Mouse (Mus musculus): ENCODE measurements around the gene Rnf145.

Gene Rnf145

DNA sequence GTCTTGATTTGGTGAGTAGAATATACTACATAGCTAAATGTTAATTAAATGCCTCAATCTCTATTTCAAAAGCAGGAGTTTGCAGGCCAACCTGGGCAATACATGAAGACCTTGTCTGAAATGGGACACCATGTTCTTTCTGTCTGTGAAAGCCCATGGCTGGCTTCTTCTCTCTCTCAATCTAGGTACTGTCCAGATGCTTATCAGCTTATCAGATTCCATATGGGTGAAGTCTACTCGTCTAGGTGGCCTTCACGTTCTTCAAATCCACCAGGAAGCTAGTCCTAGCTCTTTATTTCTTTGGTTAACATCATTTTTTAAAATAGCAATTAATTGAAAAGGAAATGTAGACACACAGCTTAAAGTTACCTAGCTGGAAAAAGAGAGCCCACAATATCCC, 8.9 kb upstream of the Rnf145 start:
- DNase-seq (ENCODE audit: low read depth, low spot score) = no peak

DNA sequence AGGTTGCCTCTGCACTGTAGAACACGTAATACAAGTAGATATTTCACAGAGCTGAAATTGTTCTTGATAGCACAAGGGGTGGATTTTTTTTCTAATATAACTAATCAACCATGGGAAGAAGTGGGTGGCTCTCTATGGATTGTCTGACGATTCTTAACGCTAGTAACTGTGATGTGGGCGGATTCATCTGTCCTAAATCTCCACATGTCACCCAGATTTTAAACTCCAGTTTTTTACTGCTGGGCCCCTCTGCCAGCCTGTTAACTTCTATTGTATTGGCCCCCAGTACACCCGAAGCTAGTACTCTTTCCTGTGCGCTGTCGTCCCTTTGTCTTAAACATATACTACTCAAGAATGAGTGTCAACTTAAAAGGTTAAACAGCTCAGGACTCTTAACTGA, 8.4 kb upstream of the Rnf145 start:
- DNase-seq (ENCODE audit: low read depth, low spot score) = no peak

DNA sequence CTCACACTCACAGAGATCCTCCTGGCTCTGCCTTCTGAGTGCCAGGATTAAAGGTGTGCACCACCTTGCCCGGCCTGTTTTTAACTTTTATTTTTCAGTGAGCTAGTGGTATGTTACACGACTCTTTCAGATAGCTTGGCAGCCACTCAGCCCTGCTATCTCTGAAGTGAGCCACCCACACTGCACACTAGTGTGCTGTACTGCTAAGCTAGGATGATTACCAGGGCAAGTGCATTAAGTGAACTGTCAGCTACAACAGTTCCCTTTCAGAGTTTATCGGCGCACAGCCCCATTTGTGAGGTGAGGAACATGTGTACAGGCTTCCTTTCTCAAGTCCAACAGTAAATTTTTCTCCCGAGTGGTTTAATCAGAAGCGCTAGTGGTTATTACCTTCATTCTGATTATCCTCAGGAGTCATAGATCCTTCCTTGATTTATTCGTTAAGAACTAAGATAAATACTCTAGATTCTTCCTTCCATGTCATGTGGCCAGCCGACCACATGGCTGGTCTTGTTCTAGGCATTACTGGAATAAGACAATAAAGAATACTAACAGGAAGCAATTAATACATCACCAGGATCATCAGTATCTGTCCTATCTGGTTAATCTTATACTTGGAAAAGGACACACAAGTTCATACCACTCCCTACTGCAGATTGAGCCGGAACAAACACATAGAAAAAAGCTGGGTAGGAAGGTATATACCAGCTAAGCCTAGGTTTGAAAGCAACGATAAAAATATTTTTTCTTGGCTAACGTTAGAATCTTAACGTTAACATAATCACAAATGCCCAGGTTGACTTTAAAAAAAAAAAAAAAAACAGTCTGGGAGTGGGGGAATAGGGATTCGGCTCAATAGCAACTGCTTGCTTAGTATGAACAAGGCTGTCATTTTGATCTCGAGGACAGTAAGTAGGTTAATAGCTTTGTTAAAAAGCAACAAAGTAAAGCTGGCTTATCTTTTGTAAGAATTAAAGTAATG, 6.4 kb upstream of the Rnf145 start:
- no peak for DNase-seq (ENCODE audit: low read depth, low spot score)

DNA sequence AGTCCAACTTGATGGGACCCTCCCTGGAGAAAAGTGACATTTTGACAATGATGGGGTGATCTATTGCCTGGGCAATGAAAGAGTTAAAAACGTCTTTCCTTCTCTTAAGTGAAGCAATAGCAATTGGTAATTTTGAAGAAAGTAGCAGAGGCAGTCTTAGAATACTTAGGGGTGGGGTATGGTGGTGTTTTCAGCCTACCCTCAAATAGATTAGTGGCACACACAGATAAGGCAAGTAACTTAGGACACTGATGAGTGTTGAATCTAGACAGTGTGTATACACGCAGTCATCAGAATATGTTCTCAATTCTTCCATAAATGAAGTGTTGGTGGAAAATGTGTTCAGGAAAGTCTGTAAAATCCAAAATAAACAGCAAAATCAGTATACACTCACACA, 5.7 kb upstream of the Rnf145 start:
- no peak for DNase-seq (ENCODE audit: low read depth, low spot score)

DNA sequence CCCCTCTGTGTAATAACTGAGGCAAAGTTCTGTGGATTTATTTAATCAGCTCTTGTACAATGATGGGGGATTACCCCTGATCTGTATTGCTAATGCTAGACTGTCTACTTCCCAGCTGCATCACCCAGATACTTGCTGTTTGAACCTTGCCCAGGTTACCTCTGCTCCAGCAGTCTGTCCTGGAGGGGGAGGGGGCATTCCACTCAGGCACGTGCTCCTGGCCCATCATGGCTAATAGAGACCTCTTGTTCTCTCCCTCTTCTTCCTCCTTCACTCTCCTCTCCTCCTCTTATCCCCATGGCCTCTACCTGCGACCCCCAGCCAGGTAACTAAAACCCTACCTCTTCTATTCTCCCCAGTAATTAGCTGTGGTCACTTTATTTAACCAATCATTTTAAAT, 4.1 kb upstream of the Rnf145 start:
- DNase-seq (ENCODE audit: low read depth, low spot score) = no peak

DNA sequence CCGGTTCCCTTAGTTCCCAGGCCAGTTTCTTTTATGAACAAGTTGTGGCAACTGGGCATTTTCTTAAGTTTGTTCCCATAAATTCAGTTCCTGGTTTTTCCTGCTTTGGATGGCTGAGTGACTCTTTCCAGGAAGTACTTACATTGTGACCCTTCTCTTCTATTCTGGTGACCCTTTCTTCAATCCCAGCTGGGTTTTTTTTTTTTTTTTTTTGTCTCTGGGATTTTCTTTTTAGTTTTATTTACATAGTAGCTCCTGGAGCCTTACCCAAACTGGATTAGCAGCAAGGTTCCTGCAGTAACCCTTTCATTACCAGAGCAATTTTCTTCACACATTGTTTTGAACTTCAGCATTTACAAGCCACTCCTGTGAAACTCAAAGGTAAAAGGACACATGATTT, 2.4 kb upstream of the Rnf145 start:
- DNase-seq (ENCODE audit: low read depth, low spot score) = no peak

DNA sequence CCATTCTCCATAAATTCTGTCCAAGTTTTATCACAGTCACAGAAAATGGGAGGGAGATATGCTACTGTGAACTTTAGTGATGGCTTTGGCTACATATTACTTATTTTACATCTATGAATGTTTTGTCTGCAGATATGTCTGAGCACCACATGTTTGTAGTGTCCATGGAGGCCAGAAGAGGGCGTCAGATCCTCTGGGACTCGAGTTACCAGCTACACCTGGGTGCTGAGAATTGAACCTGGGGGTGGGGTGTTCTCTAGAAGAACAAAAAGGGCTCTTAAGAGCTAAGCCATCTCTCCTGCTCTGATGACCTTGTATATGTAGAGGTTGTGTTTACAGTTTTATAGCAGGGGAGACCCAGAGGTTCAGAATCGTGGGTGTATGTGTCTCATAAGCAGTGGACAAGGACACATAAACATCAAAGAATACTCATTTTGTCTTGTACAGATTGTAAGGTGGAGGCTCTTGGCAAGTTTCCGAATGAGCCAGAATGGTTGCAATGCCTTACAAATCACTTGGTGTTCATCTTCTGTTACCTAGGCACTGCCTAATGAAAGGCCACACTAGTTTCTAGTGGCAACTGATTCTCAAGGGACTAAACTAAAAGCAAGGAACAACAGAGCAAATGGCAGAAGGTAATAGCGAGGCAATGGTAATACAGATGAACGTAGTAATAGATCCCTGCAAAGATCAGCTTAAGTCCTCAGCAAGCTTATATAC, 1.0 kb upstream of the Rnf145 start:
- DNase-seq (ENCODE audit: low read depth, low spot score) = no peak

DNA sequence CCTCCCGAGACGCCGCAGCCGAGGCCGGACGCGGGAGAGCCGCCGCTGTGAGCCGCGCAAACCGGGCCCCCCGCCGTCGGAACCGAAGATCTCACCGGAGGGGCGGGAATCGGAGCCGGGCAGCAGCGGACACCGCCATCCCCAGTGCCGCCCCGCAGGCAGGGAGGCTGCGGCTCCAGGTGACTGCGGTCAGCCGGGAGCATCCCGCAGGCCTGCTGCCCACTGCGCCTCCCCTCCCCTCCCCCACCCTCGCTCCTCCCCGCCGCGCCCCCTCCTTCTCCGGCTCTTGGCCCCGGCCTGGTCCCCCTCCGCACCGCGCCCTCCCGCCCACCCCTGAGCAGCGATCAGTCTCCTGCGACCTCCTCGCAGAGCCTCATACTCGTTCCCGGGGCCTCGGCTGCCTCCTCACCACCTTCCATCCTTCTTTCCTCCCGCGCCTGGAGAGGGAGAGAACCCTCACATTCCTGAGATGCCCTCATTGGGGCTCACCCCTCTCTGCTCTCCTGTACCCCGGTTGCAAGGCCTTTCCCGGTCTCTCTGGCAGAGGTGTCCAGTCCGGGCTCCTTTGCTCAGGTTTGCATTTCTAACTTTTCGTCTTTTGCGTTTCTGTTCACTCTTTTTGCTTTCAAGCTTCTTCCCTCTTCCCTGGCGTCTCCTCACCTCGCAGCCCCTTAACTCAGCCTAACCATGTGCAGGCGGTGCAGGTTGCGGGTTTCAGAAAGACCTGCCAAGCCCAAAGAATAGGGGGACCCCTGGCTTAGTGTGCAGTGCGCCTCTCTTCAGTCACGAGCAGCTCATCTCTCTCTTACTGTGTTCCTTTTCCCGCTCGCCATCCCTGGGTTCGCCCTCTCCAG, 559 bp downstream of the Rnf145 start:
- no peak for DNase-seq (ENCODE audit: low read depth, low spot score)

DNA sequence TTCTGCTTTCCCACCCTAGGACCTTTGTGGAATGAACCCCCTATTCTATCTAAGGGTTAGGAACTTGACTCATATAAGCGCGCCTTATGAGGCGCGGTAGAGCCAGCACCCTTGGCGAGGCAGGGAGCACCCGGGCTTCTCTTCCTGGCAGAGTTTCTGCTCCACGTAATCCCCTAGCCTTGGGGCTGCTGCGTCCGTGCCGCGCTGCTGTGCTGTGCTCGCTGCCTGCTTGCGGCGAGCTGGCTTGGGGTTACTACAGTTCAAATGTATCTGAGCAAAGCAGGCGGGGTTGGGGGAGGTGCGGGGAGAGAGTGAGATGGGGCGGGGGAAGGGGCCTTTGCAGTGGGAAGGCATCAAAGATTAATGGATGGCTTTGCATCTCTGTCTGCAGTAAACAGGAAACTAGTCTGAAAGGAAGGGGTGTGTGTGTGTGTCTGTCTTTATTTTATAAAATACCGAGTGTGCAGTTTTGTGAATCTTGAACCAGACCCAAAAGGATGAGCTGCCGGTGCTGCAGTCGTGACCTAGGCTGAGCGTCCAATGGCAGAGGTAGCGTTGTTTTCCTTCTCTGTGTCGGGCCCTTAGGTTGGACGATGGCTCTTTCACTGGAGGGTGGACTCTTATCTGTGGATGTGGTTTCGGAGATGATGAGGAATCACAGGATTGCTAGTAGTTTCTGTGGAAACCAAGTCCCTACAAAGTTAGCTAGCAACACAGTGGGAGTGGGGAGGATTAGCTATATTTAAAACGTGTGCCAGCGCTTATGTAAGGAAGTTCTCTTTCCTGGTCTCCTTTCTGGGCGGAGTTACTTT, 1.4 kb downstream of the Rnf145 start:
- DNase-seq (ENCODE audit: low read depth, low spot score) = no peak

DNA sequence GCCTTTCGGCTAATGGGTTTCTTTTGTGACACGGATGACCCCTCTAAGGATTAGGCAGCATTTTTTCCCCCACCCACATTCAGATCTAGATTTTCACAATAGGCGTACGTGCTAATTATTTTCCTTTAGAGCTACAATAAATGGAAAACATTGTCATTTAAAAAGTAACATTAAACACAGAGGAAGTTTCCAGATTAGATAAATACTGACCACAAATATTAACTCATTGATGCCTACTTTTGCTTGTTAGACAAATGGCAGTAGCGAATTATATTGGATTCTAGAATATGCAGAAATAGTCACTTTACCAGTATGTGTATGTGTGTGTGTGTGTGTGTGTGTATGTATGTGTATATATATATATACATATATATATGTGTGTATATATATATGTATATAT, 3.8 kb downstream of the Rnf145 start:
- DNase-seq (ENCODE audit: low read depth, low spot score) = no peak

DNA sequence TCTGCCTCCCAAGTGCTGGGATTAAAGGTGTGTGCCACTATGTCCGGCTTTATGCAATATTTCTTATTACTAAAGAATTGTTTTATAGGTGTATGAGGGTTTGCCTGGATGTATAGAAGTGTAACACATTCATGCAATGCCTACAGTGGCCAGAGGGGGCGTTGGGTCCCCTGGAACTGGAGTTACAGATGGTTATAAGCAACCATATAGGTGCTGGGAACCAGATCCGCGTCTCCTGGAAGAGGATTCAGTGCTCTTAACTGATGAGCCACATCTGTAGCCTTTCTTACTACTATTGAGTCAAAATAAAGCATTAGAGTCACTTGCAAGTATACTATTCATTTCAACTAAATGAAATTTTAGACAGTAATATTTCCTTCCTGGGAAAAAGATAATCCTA, 7.0 kb downstream of the Rnf145 start:
- DNase-seq (ENCODE audit: low read depth, low spot score) = no peak

DNA sequence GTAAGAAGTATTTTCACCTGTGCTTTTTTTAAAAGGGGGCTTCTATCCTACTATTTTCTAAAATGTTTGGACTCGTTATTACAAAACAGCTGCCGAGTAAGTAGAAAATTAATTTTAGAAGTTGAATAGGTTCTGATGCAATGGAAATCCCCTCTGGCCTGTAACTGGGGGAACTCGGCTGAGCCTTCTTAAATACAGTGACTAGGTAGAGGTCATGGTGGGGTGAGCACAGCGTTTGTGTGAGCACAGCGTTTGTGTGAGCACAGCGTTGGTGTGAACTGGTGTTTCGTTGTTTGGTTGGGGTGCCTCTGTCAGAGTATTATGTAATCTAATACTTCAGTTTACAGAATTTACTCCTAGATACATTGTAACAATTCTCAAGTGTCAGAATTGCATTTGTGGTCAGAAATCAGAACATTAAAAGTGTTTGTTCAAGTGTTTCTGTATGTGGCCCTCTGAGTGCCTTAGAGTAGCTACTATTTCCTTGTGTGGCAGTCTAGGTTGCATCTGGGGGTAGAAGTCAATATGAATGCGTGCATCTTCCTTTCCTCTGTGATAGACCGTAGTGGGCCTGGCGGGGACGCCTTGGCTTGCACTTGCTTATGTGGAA, 8.0 kb downstream of the Rnf145 start:
- DNase-seq (ENCODE audit: low read depth, low spot score) = no peak

DNA sequence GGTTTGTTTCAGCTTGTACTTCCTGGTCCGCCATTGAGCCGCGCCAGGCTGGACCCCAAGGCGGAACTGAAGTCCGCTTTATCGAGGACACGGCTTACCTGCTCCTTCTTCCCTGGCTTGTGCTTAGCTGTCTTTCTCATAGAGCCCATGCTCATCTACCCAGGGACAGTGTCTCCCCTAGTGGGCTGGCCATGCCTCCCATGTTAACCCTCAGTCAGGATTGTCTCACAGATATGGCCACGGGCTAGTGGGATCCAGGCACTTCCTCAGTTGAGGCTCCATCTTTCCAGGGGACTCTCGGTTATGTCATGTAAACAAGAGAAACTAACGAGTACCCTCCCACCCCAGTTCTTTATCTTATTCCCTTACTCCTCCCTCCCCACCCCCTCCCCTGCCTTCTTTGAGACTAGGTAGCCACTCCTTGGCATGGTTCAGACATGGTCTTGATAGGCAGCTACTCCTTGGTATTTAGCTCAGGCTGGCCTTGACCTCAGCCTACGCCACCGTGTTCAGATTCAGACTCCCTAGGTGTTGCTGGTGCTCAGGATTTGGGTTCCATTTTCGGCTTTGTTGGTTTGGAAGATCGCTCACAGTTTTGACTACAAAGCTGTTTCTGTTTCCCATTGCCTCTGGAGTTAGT, 9.9 kb downstream of the Rnf145 start:
- DNase-seq (ENCODE audit: low read depth, low spot score) = no peak

DNA sequence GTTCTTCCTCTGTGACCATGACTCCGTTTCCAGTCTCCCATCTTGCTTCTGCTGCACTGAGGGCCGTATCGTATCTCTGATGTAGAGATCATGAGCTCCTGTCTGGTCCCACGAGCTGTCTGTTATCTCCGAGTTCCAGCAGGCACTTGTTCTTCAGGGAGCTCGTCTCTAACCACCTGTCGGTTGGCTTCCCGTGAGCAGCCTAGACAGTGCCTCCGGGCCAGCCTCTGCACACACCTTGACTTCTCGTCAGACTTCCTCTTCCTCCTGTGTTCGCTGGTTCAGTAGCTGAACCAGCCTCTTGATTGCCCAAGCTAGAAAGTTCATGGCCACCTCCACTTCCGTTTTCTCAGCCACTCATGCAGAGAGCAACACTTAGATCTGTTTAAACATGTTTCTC, 10.4 kb downstream of the Rnf145 start:
- DNase-seq (ENCODE audit: low read depth, low spot score) = no peak

DNA sequence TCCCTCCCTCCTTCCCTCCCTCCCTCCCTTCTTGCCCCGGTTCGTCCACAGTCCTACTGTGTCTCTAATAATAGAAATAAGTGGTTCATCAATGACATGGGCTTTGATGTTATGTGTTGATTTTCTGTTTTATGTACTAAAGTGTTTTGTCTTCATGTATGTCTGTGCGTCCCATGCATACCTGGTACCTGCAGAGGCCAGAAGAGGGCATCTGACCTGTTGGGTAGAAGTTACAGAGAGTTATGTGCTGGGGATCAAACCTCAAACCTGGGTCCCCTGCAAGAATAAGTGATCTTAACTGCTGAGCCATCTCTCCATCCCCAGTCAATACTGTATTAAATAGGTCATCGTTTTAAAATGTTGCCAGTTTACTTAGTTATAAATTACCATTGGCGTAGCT, 11.0 kb downstream of the Rnf145 start:
- DNase-seq (ENCODE audit: low read depth, low spot score) = no peak

DNA sequence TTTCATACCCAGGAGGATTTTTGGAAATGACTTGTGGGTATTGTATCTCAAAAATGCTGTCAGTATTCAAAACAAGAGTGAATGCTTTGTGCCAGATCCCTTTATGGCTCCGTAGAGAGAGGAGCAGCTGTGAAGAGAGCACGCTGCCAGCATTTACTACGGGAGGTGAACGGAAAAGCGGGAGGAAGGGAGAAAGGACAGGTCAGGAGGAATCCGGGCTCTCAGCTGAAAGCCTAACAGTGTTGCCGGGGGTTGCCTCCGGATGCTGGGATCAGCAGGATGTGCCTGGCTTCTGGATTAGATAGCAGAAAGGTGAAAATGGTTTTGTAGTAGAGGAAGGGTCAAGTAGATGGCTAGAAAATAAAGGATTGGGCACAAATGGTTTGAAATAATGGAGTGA, 11.6 kb downstream of the Rnf145 start:
- no peak for DNase-seq (ENCODE audit: low read depth, low spot score)

DNA sequence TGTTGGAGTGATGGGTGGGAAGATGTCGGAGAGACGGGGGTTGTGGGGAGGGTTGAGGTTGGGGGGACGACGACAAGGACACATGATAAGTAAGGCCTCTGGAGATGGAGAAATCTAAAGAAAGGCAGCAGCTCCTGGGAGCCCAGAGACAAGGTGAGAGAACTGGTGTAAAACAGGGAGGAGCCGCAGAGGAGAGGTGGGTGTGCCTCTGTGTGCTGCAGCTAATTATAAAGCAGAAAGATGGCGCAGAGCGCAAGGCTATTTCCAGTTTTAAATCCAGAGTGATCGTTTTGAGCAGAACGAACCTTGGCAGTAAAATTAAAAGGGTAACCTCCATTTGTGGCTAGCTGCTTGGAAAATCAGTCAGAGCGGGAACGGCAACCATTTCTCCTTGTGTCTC, 12.1 kb downstream of the Rnf145 start:
- no peak for DNase-seq (ENCODE audit: low read depth, low spot score)

DNA sequence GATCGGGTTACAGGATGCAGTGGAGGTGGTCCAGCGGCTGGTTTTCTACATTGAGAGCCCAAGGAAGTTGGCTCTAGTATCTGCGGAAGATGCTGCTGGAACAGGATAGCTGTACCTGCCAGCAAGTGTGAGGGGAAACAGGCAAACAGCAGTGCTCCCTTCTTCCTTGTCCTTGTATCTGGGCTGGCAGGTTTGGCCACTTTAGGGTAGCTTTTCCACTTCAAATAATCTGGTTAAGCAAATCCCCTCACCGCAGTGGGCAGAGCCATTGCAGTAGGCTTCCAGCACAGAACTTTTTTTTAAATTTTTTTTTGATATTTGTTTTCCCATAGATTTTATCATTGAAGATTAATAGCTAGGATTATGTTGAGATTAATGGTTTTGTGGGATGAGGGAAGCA, 12.9 kb downstream of the Rnf145 start:
- no peak for DNase-seq (ENCODE audit: low read depth, low spot score)

DNA sequence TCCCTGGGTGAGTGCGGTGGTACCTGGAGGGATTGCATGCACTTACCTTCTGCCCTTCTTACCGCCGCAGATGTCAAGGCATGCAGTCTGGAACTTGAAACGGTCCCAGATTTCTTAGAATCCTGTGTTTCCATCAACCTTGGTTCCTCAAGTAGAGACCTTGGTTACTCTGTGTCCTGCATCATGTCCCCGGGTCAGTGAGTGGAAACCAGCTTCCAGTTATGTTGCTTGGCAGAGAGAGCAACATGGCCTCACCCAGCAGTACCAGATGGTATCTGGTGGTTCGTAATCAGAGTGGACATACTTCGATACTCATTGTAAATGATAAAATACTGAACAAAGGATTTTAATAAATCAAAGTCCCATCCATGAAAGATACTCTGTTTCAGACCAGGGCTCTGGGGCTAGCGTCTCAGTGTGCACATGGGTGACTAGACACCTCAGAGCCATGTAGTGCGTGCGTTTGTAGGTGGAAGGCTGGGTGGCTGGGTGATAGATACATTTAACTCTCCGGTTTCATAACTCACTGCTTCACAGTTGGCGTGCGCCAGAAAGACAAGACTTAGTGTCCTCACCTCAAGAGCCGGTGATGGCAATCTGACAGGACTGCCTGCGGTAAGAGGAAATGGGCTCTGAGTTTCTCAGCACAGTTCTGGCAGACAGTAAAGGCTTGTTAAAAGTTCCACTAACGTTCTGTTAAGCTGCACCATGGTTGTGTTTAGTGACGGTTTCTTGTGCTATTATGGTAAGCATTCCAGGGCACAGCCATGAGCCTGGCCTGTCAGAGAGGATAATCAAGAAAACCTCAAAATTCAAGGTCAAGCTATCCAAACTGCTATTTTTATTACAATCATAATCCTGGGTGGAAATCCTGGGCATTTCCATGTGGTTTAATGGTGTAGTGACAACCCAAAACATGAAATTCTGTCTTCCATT, 14.3 kb downstream of the Rnf145 start:
- no peak for DNase-seq (ENCODE audit: low read depth, low spot score)

All from WW6 (cell line).